Mouse (Mus musculus): ENCODE measurements at regions not wholly inside any gene's neighbourhood (a gene's known extent, or its start where the extent isn't known, plus 50 kb on each side); places are given as distances from the start of the nearest gene placed in this dataset.

DNA sequence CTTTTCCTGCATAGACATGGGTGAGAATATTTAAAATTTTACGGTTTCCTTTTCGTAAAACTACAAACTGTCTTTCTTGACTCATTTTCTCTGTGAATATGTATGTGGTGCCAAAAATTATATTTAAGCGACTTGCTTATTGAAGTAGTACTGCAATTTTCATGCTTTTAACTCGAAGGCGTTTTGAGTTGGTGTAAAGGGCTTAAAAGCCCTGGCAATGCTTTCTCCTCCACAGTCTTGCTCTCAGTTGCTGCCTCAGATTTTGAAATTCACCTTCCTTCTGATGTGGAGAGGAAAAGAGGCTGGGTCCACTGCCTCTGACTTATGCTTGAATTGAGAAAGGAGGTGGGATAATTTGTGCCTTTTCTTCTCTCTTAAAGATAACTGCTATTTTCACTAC is 629.6 kb upstream of the Nrsn1 start:
- no peak for TF ChIP-seq CTCF (IDR thresholded peaks at IDR 0.05; ENCODE audit: control insufficient read depth, insufficient read depth, insufficient read length)
- no peak for TF ChIP-seq MAX (IDR thresholded peaks at IDR 0.05)
- TF ChIP-seq USF1 (IDR thresholded peaks at IDR 0.05; ENCODE audit: low read depth) = no peak
- TF ChIP-seq CEBPB (IDR thresholded peaks at IDR 0.05; ENCODE audit: low read depth) = no peak
- no peak for TF ChIP-seq FOSL1 (IDR thresholded peaks at IDR 0.05; ENCODE audit: insufficient read depth, low read length, poor library complexity, severe bottlenecking)
- TF ChIP-seq MYOG (IDR thresholded peaks at IDR 0.05; ENCODE audit: control insufficient read depth, extremely low read depth, insufficient read length) = no peak
- no peak for TF ChIP-seq MYOD1 (IDR thresholded peaks at IDR 0.05; ENCODE audit: control insufficient read depth, insufficient read length, low read depth)
